Mouse (Mus musculus) MEL (cell line): ENCODE results near the gene 1700012A03Rik. TPM values are rescaled to one million over a fixed set of nuclear protein-coding genes. Genes with fewer than 3 reads are reported as not detected.

Experiments used
- DNase-seq: peaks from one replicate; pipeline ENCODE4 v3.0.0; 2011; ENCODE audit warnings: low read depth, low spot score
- H3K27ac ChIP-seq: 2 replicates; pipeline ENCODE4 v1.5.1; 2012; ENCODE audit warnings: low read depth, mild to moderate bottlenecking, control low read depth, low read length, moderate library complexity; ENCODE audit not compliant: control insufficient read depth
- H3K27me3 ChIP-seq, 2 experiments: fragments of 150-350 bp in 1 of 2; sonication (generic) in 1 of 2; 2 replicates each; pipeline ENCODE4 v1.6.1; 2012; ENCODE audit warnings: low read length in 2 of 2, mild to moderate bottlenecking in 2 of 2, improper control_type of control experiment in 1 of 2, moderate library complexity in 1 of 2; ENCODE audit not compliant: insufficient read depth in 2 of 2, control insufficient read depth in 1 of 2
- H3K36me3 ChIP-seq, 2 experiments: 2 replicates each; pipeline ENCODE4 v1.6.1; 2012 to 2014; ENCODE audit warnings: low read length in 2 of 2, improper control_type of control experiment in 1 of 2, inconsistent platforms in 1 of 2, mild to moderate bottlenecking in 1 of 2; ENCODE audit not compliant: insufficient read depth in 2 of 2, control insufficient read depth in 1 of 2
- H3K4me1 ChIP-seq, 2 experiments: fragments of 150-350 bp in 1 of 2; sonication (generic) in 1 of 2; 2 replicates each; pipeline ENCODE4 v1.6.1; 2012; ENCODE audit warnings: low read length in 2 of 2, improper control_type of control experiment in 1 of 2, mild to moderate bottlenecking in 1 of 2; ENCODE audit not compliant: insufficient read depth in 2 of 2, control insufficient read depth in 1 of 2
- H3K4me3 ChIP-seq, 2 experiments: fragments of 150-350 bp in 1 of 2; sonication (generic) in 1 of 2; 2 replicates each; pipeline ENCODE4 v1.5.1; 2012; ENCODE audit warnings: low read depth in 2 of 2, low read length in 2 of 2, mild to moderate bottlenecking in 2 of 2, moderate library complexity in 2 of 2, control low read depth in 1 of 2, improper control_type of control experiment in 1 of 2; ENCODE audit not compliant: control insufficient read depth in 1 of 2, insufficient read depth in 1 of 2
- H3K79me2 ChIP-seq: 2 replicates; pipeline ENCODE4 v1.6.1; 2012; ENCODE audit warnings: mild to moderate bottlenecking, low read length, moderate library complexity; ENCODE audit not compliant: control insufficient read depth, poor library complexity, insufficient read depth
- H3K9ac ChIP-seq: 2 replicates; pipeline ENCODE4 v1.6.1; 2012; ENCODE audit warnings: low read depth, mild to moderate bottlenecking, control low read depth, low read length, moderate library complexity; ENCODE audit not compliant: control insufficient read depth, poor library complexity, severe bottlenecking
- H3K9me3 ChIP-seq: fragments of 150-350 bp; sonication (generic); replicated peaks from 2 replicates; pipeline ENCODE4 v1.6.1; 2012; ENCODE audit warnings: mild to moderate bottlenecking, low read length, improper control_type of control experiment, moderate library complexity; ENCODE audit not compliant: insufficient read depth
- CHD1 ChIP-seq: IDR thresholded peaks from 2 replicates; pipeline ENCODE4 v1.6.1; 2012; ENCODE audit warnings: low read depth, mild to moderate bottlenecking, inconsistent platforms, low read length, improper control_type of control experiment
- CHD2 ChIP-seq: IDR thresholded peaks from 2 replicates; pipeline ENCODE4 v1.6.1; 2011; ENCODE audit warnings: low read length, improper control_type of control experiment
- CTCF ChIP-seq, 3 experiments: IDR thresholded peaks in 2 of 3; conservative IDR thresholded peaks in 1 of 3; 2 replicates each; pipeline ENCODE4 v1.5.1; 2011 to 2012; ENCODE audit warnings: low read length in 3 of 3, low read depth in 2 of 3, mild to moderate bottlenecking in 2 of 3, improper control_type of control experiment in 1 of 3, inconsistent platforms in 1 of 3, mixed read lengths in 1 of 3, moderate library complexity in 1 of 3; ENCODE audit not compliant: control insufficient read depth in 1 of 3, insufficient read depth in 1 of 3, poor library complexity in 1 of 3, severe bottlenecking in 1 of 3
- E2F4 ChIP-seq: IDR thresholded peaks from 2 replicates; pipeline ENCODE4 v1.6.1; 2011; ENCODE audit warnings: low read depth, low read length, improper control_type of control experiment, borderline replicate concordance
- ELF1 ChIP-seq: IDR thresholded peaks from 2 replicates; pipeline ENCODE4 v1.6.1; 2014; ENCODE audit warnings: low read depth, mild to moderate bottlenecking, inconsistent platforms, low read length, improper control_type of control experiment, moderate library complexity
- KAT2A ChIP-seq: conservative IDR thresholded peaks from 2 replicates; pipeline ENCODE4 v1.6.1; 2012; ENCODE audit warnings: low read depth, low read length, improper control_type of control experiment, inconsistent platforms
- MAFK ChIP-seq: IDR thresholded peaks from 2 replicates; pipeline ENCODE4 v1.6.1; 2011; ENCODE audit warnings: low read depth, mild to moderate bottlenecking, low read length, improper control_type of control experiment, borderline replicate concordance
- MEF2A ChIP-seq: IDR thresholded peaks from 2 replicates; pipeline ENCODE4 v1.6.1; 2014; ENCODE audit warnings: low read depth, mild to moderate bottlenecking, inconsistent platforms, low read length, improper control_type of control experiment; ENCODE audit not compliant: poor library complexity, insufficient replicate concordance, severe bottlenecking; ENCODE audit errors: extremely low read depth
- MYC ChIP-seq: IDR thresholded peaks from 2 replicates; pipeline ENCODE4 v1.6.1; 2011; ENCODE audit warnings: low read depth, mild to moderate bottlenecking, low read length, improper control_type of control experiment, moderate library complexity
- NELFE ChIP-seq: IDR thresholded peaks from 2 replicates; pipeline ENCODE4 v1.6.1; 2011; ENCODE audit warnings: low read depth, low read length, improper control_type of control experiment
- POLR2A ChIP-seq, 2 experiments: IDR thresholded peaks; 2 replicates each; pipeline ENCODE4 v1.6.1; 2011 to 2012; ENCODE audit warnings: low read length in 2 of 2, mild to moderate bottlenecking in 2 of 2, control low read depth in 1 of 2, improper control_type of control experiment in 1 of 2, low read depth in 1 of 2, moderate library complexity in 1 of 2; ENCODE audit not compliant: control insufficient read depth in 1 of 2, insufficient read depth in 1 of 2, poor library complexity in 1 of 2
- RAD21 ChIP-seq: IDR thresholded peaks from 2 replicates; pipeline ENCODE4 v1.6.1; 2011; ENCODE audit warnings: mild to moderate bottlenecking, low read depth, low read length, improper control_type of control experiment
- TBP ChIP-seq: IDR thresholded peaks from 2 replicates; pipeline ENCODE4 v1.8.0; 2011; ENCODE audit warnings: low read depth, low read length, improper control_type of control experiment
- TCF12 ChIP-seq: IDR thresholded peaks from 2 replicates; pipeline ENCODE4 v1.6.1; 2014; ENCODE audit warnings: low read depth, mild to moderate bottlenecking, inconsistent platforms, low read length, improper control_type of control experiment, moderate library complexity
- UBTF ChIP-seq: IDR thresholded peaks from 2 replicates; pipeline ENCODE4 v1.6.1; 2012; ENCODE audit warnings: low read depth, mild to moderate bottlenecking, inconsistent platforms, low read length, improper control_type of control experiment, moderate library complexity, borderline replicate concordance; ENCODE audit not compliant: insufficient read depth
- USF1 ChIP-seq: IDR thresholded peaks from 2 replicates; pipeline ENCODE4 v1.6.1; 2014; ENCODE audit warnings: low read depth, mild to moderate bottlenecking, inconsistent platforms, low read length, improper control_type of control experiment, moderate library complexity
- USF2 ChIP-seq, 2 experiments: IDR thresholded peaks; 2 replicates each; pipeline ENCODE4 v1.6.1; 2011 to 2012; ENCODE audit warnings: improper control_type of control experiment in 2 of 2, low read length in 2 of 2, borderline replicate concordance in 1 of 2, inconsistent platforms in 1 of 2, low read depth in 1 of 2, mild to moderate bottlenecking in 1 of 2; ENCODE audit not compliant: insufficient read depth in 1 of 2
- ZC3H11A ChIP-seq: IDR thresholded peaks from 2 replicates; pipeline ENCODE4 v1.6.1; 2012; ENCODE audit warnings: low read depth, mild to moderate bottlenecking, inconsistent platforms, low read length, improper control_type of control experiment
- ZKSCAN1 ChIP-seq: IDR thresholded peaks from 2 replicates; pipeline ENCODE4 v1.6.1; 2012; ENCODE audit warnings: low read depth, mild to moderate bottlenecking, inconsistent platforms, low read length, improper control_type of control experiment, moderate library complexity
- polyA plus RNA-seq, 2 experiments: library from polyadenylated mRNA; stranded (reverse) in 1 of 2; unstranded in 1 of 2; fragments of >175 nt in 1 of 2; fragments of >200 nt in 1 of 2; gene quantifications; 2 replicates each; pipeline versions ENCODE4 v1.2.1 to v1.2.4; 2012; ENCODE audit warnings: low replicate concordance in 2 of 2, low read depth in 1 of 2; ENCODE audit not compliant: insufficient read length in 2 of 2, insufficient read depth in 1 of 2, missing spikeins in 1 of 2
- total RNA-seq: library from RNA; depleted of rRNA; stranded (reverse); fragments of 300-350 nt; gene quantifications from 2 replicates; pipeline ENCODE4 v1.2.3, GENCODE M21; 2012

1700012A03Rik gene
- total and polyA plus RNA-seq, 3 experiments, result not detected

DNA sequence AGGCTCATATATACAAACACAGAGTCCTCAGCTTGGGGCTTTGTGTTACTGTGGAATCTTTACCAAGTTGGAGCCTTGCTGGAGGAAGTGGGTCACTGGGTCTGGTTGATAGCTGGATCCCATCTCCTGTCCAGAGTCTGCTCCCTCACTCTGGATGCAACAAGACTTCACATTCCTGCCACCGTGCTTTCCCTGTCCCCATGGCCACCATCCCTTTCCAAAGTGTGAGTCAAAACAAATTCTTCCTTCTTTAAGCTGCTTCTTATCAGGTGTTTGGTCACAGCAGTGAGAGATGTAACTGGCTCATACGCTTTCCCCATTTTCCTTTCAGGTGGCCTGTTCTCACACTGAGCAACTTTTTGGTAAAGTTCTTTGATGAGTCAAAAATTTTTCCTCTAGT is 15.8 kb upstream of the 1700012A03Rik start:
- Histone ChIP-seq H3K4me1 (no peaks in the 10 kb centered on the region), H3K4me3 (no peak overlapping the region), H3K27ac (no peak overlapping the region), H3K27me3 (no peaks in the 10 kb centered on the region), H3K9ac (no peak overlapping the region), H3K79me2 (no peaks in the 10 kb centered on the region), H3K9me3 (no peaks in the 10 kb centered on the region), H3K36me3 (no peaks in the 10 kb centered on the region)
- no peak for TF ChIP-seq ELF1
- TF ChIP-seq E2F4, result no peak
- no peak for TF ChIP-seq ZC3H11A
- no peak for TF ChIP-seq MEF2A
- no peak for TF ChIP-seq USF1
- TF ChIP-seq KAT2A, result no peak
- no peak for TF ChIP-seq NELFE
- TF ChIP-seq MAFK, result no peak
- no peak for TF ChIP-seq CHD1
- TF ChIP-seq TBP, result no peak
- TF ChIP-seq RAD21, result no peak
- no peak for TF ChIP-seq MYC
- TF ChIP-seq ZKSCAN1, result no peak
- no peak for TF ChIP-seq CTCF (IDR thresholded peaks at IDR 0.05 in 2 of 3, conservative IDR thresholded peaks at IDR 0.05 in 1 of 3; ENCODE audit: control insufficient read depth in 1 of 3, insufficient read depth in 1 of 3, low read depth in 2 of 3, low read length in 3 of 3, poor library complexity in 1 of 3, severe bottlenecking in 1 of 3)
- DNase-seq, result no peak

DNA sequence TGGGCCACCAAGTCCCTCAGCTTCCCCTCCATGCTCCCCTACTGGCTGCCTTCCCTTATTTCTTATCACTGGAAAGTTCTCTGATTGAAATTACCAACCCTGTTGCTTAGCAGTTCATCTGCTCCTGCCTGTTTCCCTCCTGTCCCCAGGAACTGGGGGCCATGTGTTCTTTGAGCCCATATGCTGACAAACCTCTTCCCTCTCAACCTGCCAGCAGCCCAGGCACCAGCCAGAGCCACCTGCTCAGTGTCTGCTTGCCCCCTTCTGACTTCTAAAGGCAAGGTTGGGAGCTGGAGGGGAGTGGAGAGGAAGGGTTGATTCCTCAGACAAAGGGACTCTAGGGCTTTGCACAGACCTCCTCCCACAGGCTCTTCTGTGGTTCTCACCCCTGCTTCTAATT is 4.7 kb upstream of the 1700012A03Rik start:
- Histone ChIP-seq H3K79me2 (no peaks in the 10 kb centered on the region), H3K36me3 (no peaks in the 10 kb centered on the region), H3K27me3 (no peaks in the 10 kb centered on the region), H3K4me1 (no peaks in the 10 kb centered on the region), H3K9ac (no peak overlapping the region), H3K4me3 (no peak overlapping the region), H3K9me3 (no peaks in the 10 kb centered on the region), H3K27ac (no peak overlapping the region)
- DNase-seq, result no peak
- TF ChIP-seq CHD1 (no peak), POLR2A (IDR thresholded peaks at IDR 0.05; ENCODE audit: control insufficient read depth in 1 of 2, insufficient read depth in 1 of 2, low read depth in 1 of 2, low read length in 2 of 2, poor library complexity in 1 of 2) (no peak), USF2 (IDR thresholded peaks at IDR 0.05; ENCODE audit: borderline replicate concordance in 1 of 2, insufficient read depth in 1 of 2, low read depth in 1 of 2, low read length in 2 of 2) (no peak), CHD2 (no peak), CTCF (IDR thresholded peaks at IDR 0.05 in 2 of 3, conservative IDR thresholded peaks at IDR 0.05 in 1 of 3; ENCODE audit: control insufficient read depth in 1 of 3, insufficient read depth in 1 of 3, low read depth in 2 of 3, low read length in 3 of 3, poor library complexity in 1 of 3, severe bottlenecking in 1 of 3) (no peak), UBTF (no peak), KAT2A (no peak), TCF12 (no peak), USF1 (no peak), TBP (no peak), MEF2A (no peak), RAD21 (no peak)
